Mouse (Mus musculus) MEL (cell line): ENCODE results near the gene Ap1g1.

Experiments used
- CHD1 ChIP-seq: IDR thresholded peaks from 2 replicates; pipeline ENCODE4 v1.6.1; 2012; ENCODE audit warnings: low read depth, mild to moderate bottlenecking, inconsistent platforms, low read length, improper control_type of control experiment
- CTCF ChIP-seq, 3 experiments: IDR thresholded peaks in 2 of 3; conservative IDR thresholded peaks in 1 of 3; 2 replicates each; pipeline ENCODE4 v1.5.1; 2011 to 2012; ENCODE audit warnings: low read length in 3 of 3, low read depth in 2 of 3, mild to moderate bottlenecking in 2 of 3, improper control_type of control experiment in 1 of 3, inconsistent platforms in 1 of 3, mixed read lengths in 1 of 3, moderate library complexity in 1 of 3; ENCODE audit not compliant: control insufficient read depth in 1 of 3, insufficient read depth in 1 of 3, poor library complexity in 1 of 3, severe bottlenecking in 1 of 3
- E2F4 ChIP-seq: IDR thresholded peaks from 2 replicates; pipeline ENCODE4 v1.6.1; 2011; ENCODE audit warnings: low read depth, low read length, improper control_type of control experiment, borderline replicate concordance
- ELF1 ChIP-seq: IDR thresholded peaks from 2 replicates; pipeline ENCODE4 v1.6.1; 2014; ENCODE audit warnings: low read depth, mild to moderate bottlenecking, inconsistent platforms, low read length, improper control_type of control experiment, moderate library complexity
- MEF2A ChIP-seq: IDR thresholded peaks from 2 replicates; pipeline ENCODE4 v1.6.1; 2014; ENCODE audit warnings: low read depth, mild to moderate bottlenecking, inconsistent platforms, low read length, improper control_type of control experiment; ENCODE audit not compliant: poor library complexity, insufficient replicate concordance, severe bottlenecking; ENCODE audit errors: extremely low read depth
- MXI1 ChIP-seq: IDR thresholded peaks from 2 replicates; pipeline ENCODE4 v1.6.1; 2011; ENCODE audit warnings: mild to moderate bottlenecking, low read depth, low read length, improper control_type of control experiment
- POLR2A ChIP-seq, 2 experiments: IDR thresholded peaks; 2 replicates each; pipeline ENCODE4 v1.6.1; 2011 to 2012; ENCODE audit warnings: low read length in 2 of 2, mild to moderate bottlenecking in 2 of 2, control low read depth in 1 of 2, improper control_type of control experiment in 1 of 2, low read depth in 1 of 2, moderate library complexity in 1 of 2; ENCODE audit not compliant: control insufficient read depth in 1 of 2, insufficient read depth in 1 of 2, poor library complexity in 1 of 2
- ZKSCAN1 ChIP-seq: IDR thresholded peaks from 2 replicates; pipeline ENCODE4 v1.6.1; 2012; ENCODE audit warnings: low read depth, mild to moderate bottlenecking, inconsistent platforms, low read length, improper control_type of control experiment, moderate library complexity

DNA sequence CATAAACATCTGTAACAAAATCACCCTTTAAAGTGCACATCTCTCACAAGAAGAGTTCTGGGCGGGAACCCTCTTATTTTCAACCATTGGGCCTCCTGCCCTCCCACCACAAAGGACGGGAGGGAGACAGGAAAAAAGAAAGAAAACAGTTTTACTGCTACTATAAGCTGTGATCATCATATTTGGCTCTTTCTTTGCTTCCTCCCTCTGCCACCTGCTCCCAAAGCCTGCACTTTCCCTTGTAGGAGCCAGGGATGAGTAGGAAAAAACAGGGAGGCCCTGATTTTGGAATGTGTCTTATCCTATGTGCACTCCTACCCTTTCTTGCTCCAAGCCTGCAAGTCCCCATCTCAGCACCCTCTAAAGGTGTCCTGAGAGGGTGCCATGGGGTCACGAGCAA is 47.3 kb upstream of the Ap1g1 start:
- TF ChIP-seq E2F4 (no peak), CTCF (IDR thresholded peaks at IDR 0.05 in 2 of 3, conservative IDR thresholded peaks at IDR 0.05 in 1 of 3; ENCODE audit: control insufficient read depth in 1 of 3, insufficient read depth in 1 of 3, low read depth in 2 of 3, low read length in 3 of 3, poor library complexity in 1 of 3, severe bottlenecking in 1 of 3) (no peak), POLR2A (IDR thresholded peaks at IDR 0.05; ENCODE audit: control insufficient read depth in 1 of 2, insufficient read depth in 1 of 2, low read depth in 1 of 2, low read length in 2 of 2, poor library complexity in 1 of 2) (no peak), MXI1 (no peak), MEF2A (no peak), ELF1 (no peak), ZKSCAN1 (no peak), CHD1 (no peak)
